Comparison of ENCODE assay signal across 8 mouse cellular contexts in genomic region chr10:9092237-9092885, GRCm38 (mm10).
DNase-seq lines count a peak whose midpoint lies in the region; ATAC-seq lines count a peak whose summit lies in the region.

No protein-coding gene starts in this region.

- no peak for ATAC-seq in activated CD4-positive, CD25-positive, alpha-beta regulatory T cell, adult 4 months

- DNase-seq in layer of hippocampus, postnatal 10 days (ENCODE audit: low spot score in 2 of 2): peak; percentile 24 to 54
- DNase-seq in layer of hippocampus, postnatal 36 days: no peak
- peak; percentile 71 to 72 for DNase-seq in adrenal gland, postnatal 36 days
- peak; percentile 32 for DNase-seq in gastrocnemius, postnatal 14 days
- DNase-seq in kidney, postnatal 36 days: peak; percentile 5 to 36
- DNase-seq in right cerebral cortex, postnatal 10 days (ENCODE audit: low spot score in 2 of 2): peak; percentile 54 to 67
- no peak for DNase-seq in urinary bladder, postnatal 10 days (ENCODE audit: low spot score)

- intact Hi-C loops in gastrocnemius, postnatal 14 days (cut with DNase I; ENCODE audit: low total_unique reads): no loop called here

Comparison
In these comparisons a context has a peak if more than half of its experiments do, and no peak if none do; other contexts are left out.
1. DNase-seq: peak in layer of hippocampus, postnatal 10 days (2 of 2), adrenal gland, postnatal 36 days (2 of 2), gastrocnemius, postnatal 14 days (single experiment), kidney, postnatal 36 days (2 of 2) and right cerebral cortex, postnatal 10 days (2 of 2); none in layer of hippocampus, postnatal 36 days (0 of 2) and urinary bladder, postnatal 10 days (single experiment).